Mouse (Mus musculus): ENCODE results near the gene Polr2a. TPM values are rescaled to one million over a fixed set of nuclear protein-coding genes. Genes with fewer than 3 reads are reported as not detected.
A peak's percentile ranks its signal among the peaks of the same experiment; 100 is the strongest.

The Polr2a gene
- polyA plus RNA-seq, 1 experiment from 2014 or later: 47.0 TPM

- DNase-seq (ENCODE audit: low spot score): no peak
- Histone ChIP-seq H3K9me3 (replicated peaks) (no peaks in the 10 kb centered on the region), H3K27me3 (ENCODE audit: low read depth, poor library complexity, severe bottlenecking) (peaks cover under 1% of the 10 kb centered on the region; the same call in 1 of the 2 replicates), H3K36me3 (no peaks in the 10 kb centered on the region), H3K27ac (no peak overlapping the region), H3K4me3 (no peak overlapping the region), H3K4me1 (peaks cover 22% of the 10 kb centered on the region)
- WGBS: 74% methylated on average over 9 of the region's 9 CpGs
Measured at GRCm38 (mm10) chr11:69692196-69692811, 66.1 kb downstream of the Polr2a start.

GRCm38 (mm10) chr11:69689891-69690290 is 68.5 kb downstream of the Polr2a start:
- no peak overlapping the region for H3K4me3 ChIP-seq
- no peak for DNase-seq (ENCODE audit: low spot score)
- peaks cover 15% of the 10 kb centered on the region for H3K27me3 ChIP-seq (ENCODE audit: low read depth, poor library complexity, severe bottlenecking)
- H3K4me1 ChIP-seq: peaks cover 19% of the 10 kb centered on the region
- no peaks in the 10 kb centered on the region for H3K36me3 ChIP-seq
- H3K27ac ChIP-seq: no peak overlapping the region
- no peaks in the 10 kb centered on the region for H3K9me3 ChIP-seq (replicated peaks)
- 92% methylated on average over 1 of the region's 1 CpGs for WGBS

GRCm38 (mm10) chr11:69687061-69687460 is 71.4 kb downstream of the Polr2a start:
- Histone ChIP-seq H3K9me3 (replicated peaks) (no peaks in the 10 kb centered on the region), H3K4me1 (peaks cover 28% of the 10 kb centered on the region), H3K27me3 (ENCODE audit: low read depth, poor library complexity, severe bottlenecking) (peaks cover 15% of the 10 kb centered on the region), H3K36me3 (no peaks in the 10 kb centered on the region), H3K4me3 (no peak overlapping the region), H3K27ac (peak overlapping the region; percentile 44; the same call in 1 of the 2 replicates)
- no peak for DNase-seq (ENCODE audit: low spot score)
- 51% methylated on average over 5 of the region's 5 CpGs for WGBS

GRCm38 (mm10) chr11:69686377-69686776 is 72.1 kb downstream of the Polr2a start:
- Histone ChIP-seq H3K9me3 (replicated peaks) (no peaks in the 10 kb centered on the region), H3K4me1 (peaks cover 33% of the 10 kb centered on the region), H3K27me3 (ENCODE audit: low read depth, poor library complexity, severe bottlenecking) (peaks cover 15% of the 10 kb centered on the region), H3K27ac (peak overlapping the region; percentile 44; the same call in 1 of the 2 replicates), H3K4me3 (no peak overlapping the region), H3K36me3 (no peaks in the 10 kb centered on the region)
- WGBS: 18% methylated on average over 4 of the region's 4 CpGs
- DNase-seq (ENCODE audit: low spot score): no peak

- Histone ChIP-seq H3K4me3 (no peak within 1 kb of the TSS), H3K27ac (peak within 1 kb of the TSS; percentile 44; the same call in 1 of the 2 replicates), H3K9me3 (replicated peaks) (no peaks in the 10 kb centered on the region), H3K27me3 (ENCODE audit: low read depth, poor library complexity, severe bottlenecking) (peaks cover 15% of the 10 kb centered on the region), H3K36me3 (no peaks in the 10 kb centered on the region; the same call in 1 of the 2 replicates), H3K4me1 (peaks cover 40% of the 10 kb centered on the region)
- WGBS: 90% methylated on average over 10 of the region's 10 CpGs
- DNase-seq (ENCODE audit: low spot score): no peak
Measured at GRCm38 (mm10) chr11:69685526-69686148, 72.8 kb downstream of the Polr2a start, which contains the start of gene Tnfsf13. TSS of gene Tnfsf13 (minus strand) at chr11:69685784.

- Histone ChIP-seq H3K27ac (no peak overlapping the region), H3K27me3 (ENCODE audit: low read depth, poor library complexity, severe bottlenecking) (peaks cover 15% of the 10 kb centered on the region), H3K4me3 (no peak overlapping the region), H3K9me3 (replicated peaks) (no peaks in the 10 kb centered on the region), H3K36me3 (peaks cover 6% of the 10 kb centered on the region), H3K4me1 (peaks cover 47% of the 10 kb centered on the region)
- WGBS: 84% methylated on average over 6 of the region's 6 CpGs
- DNase-seq (ENCODE audit: low spot score): no peak
Measured at GRCm38 (mm10) chr11:69684936-69685335, 73.5 kb downstream of the Polr2a start.

- peaks cover 13% of the 10 kb centered on the region for H3K36me3 ChIP-seq
- peaks cover 52% of the 10 kb centered on the region for H3K4me1 ChIP-seq
- H3K27me3 ChIP-seq (ENCODE audit: low read depth, poor library complexity, severe bottlenecking): peaks cover 15% of the 10 kb centered on the region
- 85% methylated on average over 12 of the region's 12 CpGs for WGBS
- H3K4me3 ChIP-seq: no peak overlapping the region
- H3K9me3 ChIP-seq (replicated peaks): no peaks in the 10 kb centered on the region
- H3K27ac ChIP-seq: 0 out of 2 replicates have a peak overlapping the region, but pooled peaks have one; percentile 93
- DNase-seq (ENCODE audit: low spot score): no peak
Measured at GRCm38 (mm10) chr11:69684128-69684745, 74.2 kb downstream of the Polr2a start.

Other genes starting within 250 kb of the Polr2a start
- 1.0 and 1.3 TPM in 2 replicates for gene Dnah2, start 209.5 kb downstream of the Polr2a start, polyA plus RNA-seq (2016; fragmentation: Nextera tagmentation; extraction: Ambion mirVana)
- gene Efnb3, start 198.4 kb downstream of the Polr2a start, polyA plus RNA-seq (2016; fragmentation: Nextera tagmentation; extraction: Ambion mirVana): 44.2 and 55.2 TPM in 2 replicates
- 52.3 and 52.8 TPM in 2 replicates for gene Wrap53, start 178.4 kb downstream of the Polr2a start, polyA plus RNA-seq (2016; fragmentation: Nextera tagmentation; extraction: Ambion mirVana)
- gene Trp53, start 178.3 kb downstream of the Polr2a start, polyA plus RNA-seq (2016; fragmentation: Nextera tagmentation; extraction: Ambion mirVana): 243 and 267 TPM in 2 replicates
- 1.5 TPM in 2 replicates for gene Atp1b2, start 152.7 kb downstream of the Polr2a start, polyA plus RNA-seq (2016; fragmentation: Nextera tagmentation; extraction: Ambion mirVana)
- not detected in 2 replicates for gene Shbg, start 140.7 kb downstream of the Polr2a start, polyA plus RNA-seq (2016; fragmentation: Nextera tagmentation; extraction: Ambion mirVana)
- gene Sat2, start 136.6 kb downstream of the Polr2a start, polyA plus RNA-seq (2016; fragmentation: Nextera tagmentation; extraction: Ambion mirVana): 9.1 and 13.7 TPM in 2 replicates
- gene Fxr2, start 125.6 kb downstream of the Polr2a start, polyA plus RNA-seq (2016; fragmentation: Nextera tagmentation; extraction: Ambion mirVana): 45.4 and 48.1 TPM in 2 replicates
- gene Sox15, start 103.3 kb downstream of the Polr2a start, polyA plus RNA-seq (2016; fragmentation: Nextera tagmentation; extraction: Ambion mirVana): 0.16 TPM in 1 of 2 replicates, not detected in the other
- 66.8 and 74.2 TPM in 2 replicates for gene Mpdu1, start 96.0 kb downstream of the Polr2a start, polyA plus RNA-seq (2016; fragmentation: Nextera tagmentation; extraction: Ambion mirVana)
- gene Cd68, start 92.5 kb downstream of the Polr2a start, polyA plus RNA-seq (2016; fragmentation: Nextera tagmentation; extraction: Ambion mirVana): 3.5 and 3.6 TPM in 2 replicates
- gene Eif4a1, start 86.2 kb downstream of the Polr2a start, polyA plus RNA-seq (2016; fragmentation: Nextera tagmentation; extraction: Ambion mirVana): 678 and 791 TPM in 2 replicates
- 149 and 151 TPM in 2 replicates for gene Senp3, start 76.6 kb downstream of the Polr2a start, polyA plus RNA-seq (2016; fragmentation: Nextera tagmentation; extraction: Ambion mirVana)
- gene Tnfsf13, start 72.9 kb downstream of the Polr2a start, polyA plus RNA-seq (2016; fragmentation: Nextera tagmentation; extraction: Ambion mirVana): 0.20 and 0.45 TPM in 2 replicates
- gene Tnfsf12, start 62.8 kb downstream of the Polr2a start, polyA plus RNA-seq (2016; fragmentation: Nextera tagmentation; extraction: Ambion mirVana): 3.0 and 4.2 TPM in 2 replicates
- 0.53 and 0.73 TPM in 2 replicates for gene Tnfsfm13, start 62.5 kb downstream of the Polr2a start, polyA plus RNA-seq (2016; fragmentation: Nextera tagmentation; extraction: Ambion mirVana)
- gene Slc35g3, start 3.3 kb upstream of the Polr2a start, polyA plus RNA-seq (2016; fragmentation: Nextera tagmentation; extraction: Ambion mirVana): 0.09 and 0.10 TPM in 2 replicates
- gene Zbtb4, start 7.3 kb upstream of the Polr2a start, polyA plus RNA-seq (2016; fragmentation: Nextera tagmentation; extraction: Ambion mirVana): 0.25 and 0.59 TPM in 2 replicates
- 0.87 and 2.5 TPM in 2 replicates for gene Chrnb1, start 37.3 kb upstream of the Polr2a start, polyA plus RNA-seq (2016; fragmentation: Nextera tagmentation; extraction: Ambion mirVana)
- 0.40 and 0.55 TPM in 2 replicates for gene Fgf11, start 43.2 kb upstream of the Polr2a start, polyA plus RNA-seq (2016; fragmentation: Nextera tagmentation; extraction: Ambion mirVana)
- gene Tmem102, start 47.0 kb upstream of the Polr2a start, polyA plus RNA-seq (2016; fragmentation: Nextera tagmentation; extraction: Ambion mirVana): 1.4 and 1.5 TPM in 2 replicates
- not detected in 2 replicates for gene Gm39566, start 56.7 kb upstream of the Polr2a start, polyA plus RNA-seq (2016; fragmentation: Nextera tagmentation; extraction: Ambion mirVana)
- not detected in 2 replicates for gene Spem2, start 59.8 kb upstream of the Polr2a start, polyA plus RNA-seq (2016; fragmentation: Nextera tagmentation; extraction: Ambion mirVana)
- not detected in 2 replicates for gene Spem1, start 63.5 kb upstream of the Polr2a start, polyA plus RNA-seq (2016; fragmentation: Nextera tagmentation; extraction: Ambion mirVana)
- 2.2 and 3.5 TPM in 2 replicates for gene Nlgn2, start 79.1 kb upstream of the Polr2a start, polyA plus RNA-seq (2016; fragmentation: Nextera tagmentation; extraction: Ambion mirVana)
- 269 and 280 TPM in 2 replicates for gene Tmem256, start 79.9 kb upstream of the Polr2a start, polyA plus RNA-seq (2016; fragmentation: Nextera tagmentation; extraction: Ambion mirVana)
- 96.7 and 117 TPM in 2 replicates for gene Plscr3, start 87.7 kb upstream of the Polr2a start, polyA plus RNA-seq (2016; fragmentation: Nextera tagmentation; extraction: Ambion mirVana)
- 1.1 TPM in 2 replicates for gene Tnk1, start 100.1 kb upstream of the Polr2a start, polyA plus RNA-seq (2016; fragmentation: Nextera tagmentation; extraction: Ambion mirVana)
- not detected in 2 replicates for gene Tmem95, start 119.4 kb upstream of the Polr2a start, polyA plus RNA-seq (2016; fragmentation: Nextera tagmentation; extraction: Ambion mirVana)
- gene Kctd11, start 122.8 kb upstream of the Polr2a start, polyA plus RNA-seq (2016; fragmentation: Nextera tagmentation; extraction: Ambion mirVana): 6.1 and 6.4 TPM in 2 replicates
- gene Acap1, start 136.9 kb upstream of the Polr2a start, polyA plus RNA-seq (2016; fragmentation: Nextera tagmentation; extraction: Ambion mirVana): 0.93 and 1.7 TPM in 2 replicates
- 20.2 and 25.8 TPM in 2 replicates for gene 2810408A11Rik, start 142.3 kb upstream of the Polr2a start, polyA plus RNA-seq (2016; fragmentation: Nextera tagmentation; extraction: Ambion mirVana)
- gene Neurl4, start 142.4 kb upstream of the Polr2a start, polyA plus RNA-seq (2016; fragmentation: Nextera tagmentation; extraction: Ambion mirVana): 12.6 and 13.3 TPM in 2 replicates
- 77.7 and 91.6 TPM in 2 replicates for gene Gps2, start 155.3 kb upstream of the Polr2a start, polyA plus RNA-seq (2016; fragmentation: Nextera tagmentation; extraction: Ambion mirVana)
- 3,029 and 3,766 TPM in 2 replicates for gene Eif5a, start 163.3 kb upstream of the Polr2a start, polyA plus RNA-seq (2016; fragmentation: Nextera tagmentation; extraction: Ambion mirVana)
- gene Ybx2, start 177.2 kb upstream of the Polr2a start, polyA plus RNA-seq (2016; fragmentation: Nextera tagmentation; extraction: Ambion mirVana): 6.1 TPM in 2 replicates
- 19.9 and 29.3 TPM in 2 replicates for gene Slc2a4, start 189.6 kb upstream of the Polr2a start, polyA plus RNA-seq (2016; fragmentation: Nextera tagmentation; extraction: Ambion mirVana)
- 28.7 and 35.4 TPM in 2 replicates for gene Cldn7, start 206.1 kb upstream of the Polr2a start, polyA plus RNA-seq (2016; fragmentation: Nextera tagmentation; extraction: Ambion mirVana)
- 22.2 and 24.8 TPM in 2 replicates for gene Ctdnep1, start 222.5 kb upstream of the Polr2a start, polyA plus RNA-seq (2016; fragmentation: Nextera tagmentation; extraction: Ambion mirVana)
- 154 and 176 TPM in 2 replicates for gene Elp5, start 223.9 kb upstream of the Polr2a start, polyA plus RNA-seq (2016; fragmentation: Nextera tagmentation; extraction: Ambion mirVana)
- gene Gabarap, start 232.5 kb upstream of the Polr2a start, polyA plus RNA-seq (2016; fragmentation: Nextera tagmentation; extraction: Ambion mirVana): 280 and 332 TPM in 2 replicates
- gene Phf23, start 237.1 kb upstream of the Polr2a start, polyA plus RNA-seq (2016; fragmentation: Nextera tagmentation; extraction: Ambion mirVana): 101 and 106 TPM in 2 replicates
- gene Dvl2, start 242.0 kb upstream of the Polr2a start, polyA plus RNA-seq (2016; fragmentation: Nextera tagmentation; extraction: Ambion mirVana): 65.2 and 70.6 TPM in 2 replicates